Mouse (Mus musculus) brain, embryonic 14.5 days (tissue): ENCODE data around the gene Pigp.
A peak's percentile ranks its signal among the peaks of the same experiment; 100 is the strongest.

Experiments used
- CTCF ChIP-seq: fragments of 200-500 bp; IDR thresholded peaks from 2 replicates; pipeline ENCODE4 v1.5.1; 2012; ENCODE audit warnings: inconsistent platforms, mild to moderate bottlenecking, moderate library complexity, borderline replicate concordance; ENCODE audit not compliant: insufficient read depth, insufficient read length; ENCODE audit errors: extremely low read depth
- POLR2A ChIP-seq: fragments of 200-500 bp; IDR thresholded peaks from 2 replicates; pipeline ENCODE4 v1.6.1; 2012; ENCODE audit warnings: mild to moderate bottlenecking, inconsistent platforms, borderline replicate concordance; ENCODE audit not compliant: poor library complexity, insufficient read depth, insufficient read length, severe bottlenecking; ENCODE audit errors: extremely low read depth

DNA sequence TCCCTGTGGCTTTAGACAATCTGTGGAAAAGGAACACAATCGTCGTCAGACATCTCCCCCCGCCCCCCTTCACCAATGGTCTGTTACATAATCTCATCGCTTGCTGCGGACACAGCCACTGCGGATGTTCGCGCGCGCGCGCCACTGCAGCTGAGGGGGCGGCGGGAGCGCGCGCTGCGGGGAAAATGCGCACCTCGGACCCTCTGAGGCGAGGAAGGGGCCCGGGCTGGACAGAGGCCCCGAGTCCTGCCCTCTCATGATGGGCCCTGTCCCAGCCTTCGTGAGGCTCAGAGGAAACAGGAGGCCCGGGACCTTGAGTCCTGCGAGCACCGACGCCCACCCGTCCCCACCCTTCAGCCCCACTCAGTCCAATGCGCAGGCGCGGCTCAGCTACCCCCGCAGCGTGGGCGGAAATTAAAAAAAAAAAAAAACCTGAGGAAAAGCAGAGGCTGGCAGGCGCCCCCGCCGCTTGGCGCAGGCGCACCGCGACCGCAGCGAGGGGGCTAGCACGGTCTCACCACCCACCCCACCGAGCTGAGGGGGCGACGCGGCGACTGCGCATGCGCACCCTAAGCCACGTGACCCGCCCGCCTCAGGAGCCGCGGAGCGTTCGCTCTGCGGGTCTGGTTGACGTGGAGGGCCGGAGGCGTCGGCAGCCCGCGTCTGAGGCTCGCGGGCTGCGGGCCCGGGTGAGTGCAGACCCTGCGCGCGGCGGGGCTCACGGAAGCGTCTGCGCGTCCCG, 1.3 kb downstream of the Pigp start, which contains the start of gene Ttc3:
- TF ChIP-seq CTCF (no peak), POLR2A (peak; percentile 98)
